Mouse (Mus musculus) forebrain, postnatal 0 days (tissue): ENCODE measurements at regions not wholly inside any gene's neighbourhood (a gene's known extent, or its start where the extent isn't known, plus 50 kb on each side); places are given as distances from the start of the nearest gene placed in this dataset.

Experiments
- ATAC-seq: fragments of 200-750 bp; cut with Nextera tagmentation; 2 replicates; pipeline ENCODE4 v1.8.0; 2017; ENCODE audit warnings: mild to moderate bottlenecking, moderate library complexity
- DNase-seq: peaks from one replicate; pipeline ENCODE4 v3.0.0-alpha.2; 2015
- H3K27ac ChIP-seq: fragments of 300-500 bp; sonication (generic); 2 replicates; pipeline ENCODE4 v1.5.1; 2014; ENCODE audit warnings: low read depth, mild to moderate bottlenecking, antibody characterized with exemption, low read length, moderate library complexity, mixed read lengths
- H3K27me3 ChIP-seq: fragments of 300-500 bp; sonication (generic); 2 replicates; pipeline ENCODE4 v1.6.1; 2014; ENCODE audit warnings: mild to moderate bottlenecking, low read length, mixed read lengths; ENCODE audit not compliant: insufficient read depth
- H3K36me3 ChIP-seq: fragments of 300-500 bp; sonication (generic); 2 replicates; pipeline ENCODE4 v1.6.1; 2014; ENCODE audit warnings: mild to moderate bottlenecking, moderate library complexity; ENCODE audit not compliant: insufficient read depth
- H3K4me1 ChIP-seq: fragments of 300-500 bp; sonication (generic); 2 replicates; pipeline ENCODE4 v1.6.1; 2014; ENCODE audit warnings: antibody characterized with exemption; ENCODE audit not compliant: insufficient read depth
- H3K4me2 ChIP-seq: fragments of 300-500 bp; sonication (generic); 2 replicates; pipeline ENCODE4 v1.6.1; 2014; ENCODE audit warnings: low read depth, mild to moderate bottlenecking, moderate library complexity
- H3K4me3 ChIP-seq: fragments of 300-500 bp; sonication (generic); 2 replicates; pipeline ENCODE4 v1.5.1; 2014; ENCODE audit warnings: low read depth, low read length, mixed read lengths
- H3K9ac ChIP-seq: fragments of 300-500 bp; sonication (generic); 2 replicates; pipeline ENCODE4 v1.6.1; 2014; ENCODE audit warnings: mild to moderate bottlenecking
- H3K9me3 ChIP-seq: fragments of 300-500 bp; sonication (generic); 2 replicates; pipeline ENCODE4 v1.6.1; 2016; ENCODE audit warnings: low read length
- CTCF ChIP-seq: sonication (generic); IDR thresholded peaks from 2 replicates; pipeline ENCODE4 v1.5.1; 2016; ENCODE audit warnings: antibody characterized with exemption, control low read depth, low read depth
- WGBS: fragments of 180-500 bp; shearing (Covaris S2); extraction: QIAGEN DNeasy Blood & Tissue Kit; methylation state at CpG from one replicate; pipeline ENCODE4 v1.1.7; 2014; 5-methylcytosine and 5-hydroxymethylcytosine counted together

DNA sequence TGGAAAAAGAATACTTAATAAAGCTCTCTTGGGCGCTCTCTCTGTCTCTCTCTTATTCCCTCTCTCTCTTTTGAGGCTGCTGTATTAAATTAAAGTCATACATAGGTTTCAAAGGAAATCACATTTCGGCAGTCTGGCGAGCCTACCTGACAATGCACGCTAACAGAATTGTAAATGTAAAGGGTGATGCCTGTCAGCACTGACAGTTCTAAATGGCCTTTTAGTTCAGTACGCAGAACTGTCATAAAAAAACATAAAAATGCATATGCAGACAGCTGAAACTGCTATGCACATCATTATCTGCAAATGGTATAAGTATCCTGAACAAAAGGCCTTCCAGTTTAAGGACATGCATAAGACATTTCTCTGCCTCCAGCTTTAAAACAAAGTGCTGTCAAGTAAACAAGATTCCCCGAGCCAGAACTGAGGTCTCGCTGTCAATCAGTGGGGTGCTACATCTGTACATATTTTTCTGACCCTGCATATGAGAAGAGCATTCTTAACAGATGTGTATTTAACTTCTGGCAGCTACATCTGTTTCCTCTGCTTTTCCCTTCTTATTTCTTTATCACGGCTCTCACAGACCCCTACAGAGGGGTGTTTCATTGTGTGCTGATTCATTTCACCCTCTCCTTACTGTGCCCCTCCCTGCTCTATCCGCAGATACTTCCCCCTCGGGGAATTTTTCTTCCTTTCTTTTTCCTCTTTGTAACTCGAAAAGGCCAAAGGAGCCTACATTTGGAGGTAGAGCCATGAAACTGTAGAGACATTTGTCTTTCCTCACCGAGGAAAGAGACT is 574.5 kb downstream of the Ebf1 start:
- peaks cover 7% of the 10 kb centered on the region; the same call in 1 of the 2 replicates for H3K4me1 ChIP-seq
- WGBS = 46% methylated on average over 12 of the region's 12 CpGs
- H3K27me3 ChIP-seq = no peaks in the 10 kb centered on the region
- H3K9ac ChIP-seq = no peak overlapping the region; the same call in 1 of the 2 replicates
- ATAC-seq = peak; percentile 42
- H3K4me3 ChIP-seq = no peak overlapping the region
- no peak for TF ChIP-seq CTCF
- no peak overlapping the region for H3K4me2 ChIP-seq
- H3K36me3 ChIP-seq = no peaks in the 10 kb centered on the region
- no peaks in the 10 kb centered on the region for H3K9me3 ChIP-seq
- peak; percentile 24 for DNase-seq
- H3K27ac ChIP-seq = no peak overlapping the region

GRCm38 (mm10) chr11:45193319-45193718 is 576.2 kb downstream of the Ebf1 start:
- no peak for TF ChIP-seq CTCF
- DNase-seq (no peak), ATAC-seq (no peak)
- H3K36me3 ChIP-seq = no peaks in the 10 kb centered on the region
- H3K4me2 ChIP-seq = no peak overlapping the region
- no peaks in the 10 kb centered on the region for H3K9me3 ChIP-seq
- H3K9ac ChIP-seq = no peak overlapping the region
- no peak overlapping the region for H3K27ac ChIP-seq
- peaks cover 7% of the 10 kb centered on the region; the same call in 1 of the 2 replicates for H3K4me1 ChIP-seq
- no peak overlapping the region for H3K4me3 ChIP-seq
- no peaks in the 10 kb centered on the region for H3K27me3 ChIP-seq
- 95% methylated on average over 5 of the region's 5 CpGs for WGBS

DNA sequence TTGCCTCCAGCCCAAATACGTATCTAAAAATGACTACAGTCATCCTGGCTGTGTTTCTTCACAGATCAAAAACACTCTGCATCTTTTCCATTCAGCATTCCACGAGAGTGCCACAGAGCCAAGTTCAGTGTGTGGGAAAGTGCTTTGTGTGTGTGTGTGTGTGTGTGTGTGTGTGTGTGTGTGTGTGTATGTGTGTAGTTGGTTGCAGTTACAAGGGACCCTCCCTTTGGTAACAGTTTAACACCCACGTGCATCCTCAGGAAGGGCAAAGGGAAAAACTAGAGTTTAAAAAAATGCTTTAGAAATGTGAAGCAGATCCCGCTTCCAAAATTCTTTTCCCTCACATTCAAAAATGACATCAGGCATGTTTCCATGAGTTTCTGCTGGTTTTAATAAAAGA is 582.4 kb downstream of the Ebf1 start:
- Histone ChIP-seq H3K9me3 (no peaks in the 10 kb centered on the region), H3K27ac (no peak overlapping the region), H3K36me3 (no peaks in the 10 kb centered on the region), H3K27me3 (no peaks in the 10 kb centered on the region), H3K4me3 (no peak overlapping the region), H3K9ac (no peak overlapping the region), H3K4me1 (no peaks in the 10 kb centered on the region), H3K4me2 (no peak overlapping the region)
- DNase-seq (no peak), ATAC-seq (no peak)
- 56% methylated on average over 4 of the region's 4 CpGs for WGBS
- no peak for TF ChIP-seq CTCF

- H3K27me3 ChIP-seq = no peaks in the 10 kb centered on the region
- H3K4me2 ChIP-seq = no peak overlapping the region
- no peaks in the 10 kb centered on the region for H3K4me1 ChIP-seq
- DNase-seq = no peak
- TF ChIP-seq CTCF = no peak
- H3K9ac ChIP-seq = no peak overlapping the region
- no peaks in the 10 kb centered on the region for H3K9me3 ChIP-seq
- H3K27ac ChIP-seq = no peak overlapping the region
- H3K36me3 ChIP-seq = no peaks in the 10 kb centered on the region
- no peak overlapping the region for H3K4me3 ChIP-seq
- no peak for ATAC-seq
- WGBS = 83% methylated on average over 9 of the region's 9 CpGs
These were observed 583.7 kb downstream of the Ebf1 start for GRCm38 (mm10) chr11:45200714-45201405.

DNA sequence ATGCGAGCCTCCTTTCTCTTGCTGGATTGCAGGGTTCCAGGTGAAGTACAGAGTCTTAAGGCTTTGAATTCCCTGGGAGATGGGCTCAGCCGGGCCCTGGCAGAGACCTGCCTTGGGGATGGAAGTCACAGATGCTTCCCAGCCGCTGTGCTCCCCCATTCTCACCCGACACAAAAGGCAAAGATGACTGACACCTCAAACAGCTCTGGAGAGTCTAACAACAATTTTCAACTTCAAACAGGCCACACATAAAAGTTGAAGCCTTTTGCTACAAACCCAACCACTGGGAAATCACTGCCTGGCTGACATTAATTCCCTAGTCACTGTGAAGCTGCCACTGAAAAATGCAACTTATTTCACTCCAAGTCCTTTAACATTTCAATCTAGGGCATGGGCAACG is 586.3 kb downstream of the Ebf1 start:
- TF ChIP-seq CTCF = no peak
- Histone ChIP-seq H3K4me2 (no peak overlapping the region), H3K27ac (no peak overlapping the region), H3K9ac (no peak overlapping the region), H3K4me1 (no peaks in the 10 kb centered on the region), H3K4me3 (no peak overlapping the region), H3K36me3 (no peaks in the 10 kb centered on the region), H3K9me3 (no peaks in the 10 kb centered on the region), H3K27me3 (no peaks in the 10 kb centered on the region)
- DNase-seq (no peak), ATAC-seq (no peak)
- 67% methylated on average over 5 of the region's 5 CpGs for WGBS

- Histone ChIP-seq H3K27ac (no peak overlapping the region), H3K4me1 (no peaks in the 10 kb centered on the region), H3K27me3 (no peaks in the 10 kb centered on the region), H3K9me3 (no peaks in the 10 kb centered on the region), H3K36me3 (no peaks in the 10 kb centered on the region), H3K4me2 (no peak overlapping the region), H3K9ac (no peak overlapping the region), H3K4me3 (no peak overlapping the region)
- no peak for DNase-seq
- TF ChIP-seq CTCF = no peak
- WGBS = 86% methylated on average over 8 of the region's 8 CpGs
- ATAC-seq = no peak
These were observed 589.8 kb downstream of the Ebf1 start for GRCm38 (mm10) chr11:45206611-45207525.
